Mouse (Mus musculus) heart, embryonic 13.5 days (tissue): ENCODE measurements around the gene Bscl2. TPM values are rescaled to one million over a fixed set of nuclear protein-coding genes. Genes with fewer than 3 reads are reported as not detected.
A peak's percentile ranks its signal among the peaks of the same experiment; 100 is the strongest.
"Not testable (repeated sequence)": the region's sequence is repeated elsewhere in the genome, so short reads cannot be mapped to it uniquely, and the experiment has no call there.

Experiments used
- ATAC-seq: fragments of 200-750 bp; cut with Nextera tagmentation; 2 replicates; pipeline ENCODE4 v1.8.0; 2017; ENCODE audit warnings: moderate TSS enrichment; ENCODE audit not compliant: insufficient number of reproducible peaks, low FRiP score, low TSS enrichment; ENCODE audit errors: extremely low read depth
- H3K27ac ChIP-seq: fragments of 300-500 bp; sonication (generic); replicated peaks from 2 replicates; pipeline ENCODE4 v1.5.1; 2015; ENCODE audit warnings: moderate library complexity, mild to moderate bottlenecking, inconsistent platforms
- H3K27me3 ChIP-seq: fragments of 300-500 bp; sonication (generic); replicated peaks from 2 replicates; pipeline ENCODE4 v1.6.1; 2015; ENCODE audit warnings: mild to moderate bottlenecking, inconsistent platforms
- H3K36me3 ChIP-seq: fragments of 300-500 bp; sonication (generic); 2 replicates; pipeline ENCODE4 v1.6.1; 2015; ENCODE audit warnings: mild to moderate bottlenecking, inconsistent platforms
- H3K4me1 ChIP-seq: fragments of 300-500 bp; sonication (generic); 2 replicates; pipeline ENCODE4 v1.6.1; 2015; ENCODE audit warnings: inconsistent platforms
- H3K4me2 ChIP-seq: fragments of 300-500 bp; sonication (generic); 2 replicates; pipeline ENCODE4 v1.6.1; 2015; ENCODE audit warnings: inconsistent platforms, mild to moderate bottlenecking, moderate library complexity
- H3K4me3 ChIP-seq: fragments of 300-500 bp; sonication (generic); 2 replicates; pipeline ENCODE4 v1.5.1; 2015; ENCODE audit warnings: moderate library complexity, mild to moderate bottlenecking, inconsistent platforms
- H3K9ac ChIP-seq: fragments of 300-500 bp; sonication (generic); 2 replicates; pipeline ENCODE4 v1.6.1; 2015; ENCODE audit warnings: inconsistent platforms, mild to moderate bottlenecking, moderate library complexity
- H3K9me3 ChIP-seq: fragments of 300-500 bp; sonication (generic); 2 replicates; pipeline ENCODE4 v1.6.1; 2016; ENCODE audit warnings: inconsistent platforms
- WGBS: fragments of 180-500 bp; shearing (Covaris S2); methylation state at CpG from one replicate; pipeline ENCODE4 v1.1.7; 2015; ENCODE audit warnings: mixed read lengths; 5-methylcytosine and 5-hydroxymethylcytosine counted together
- polyA plus RNA-seq: library from polyadenylated mRNA; unstranded; fragments of >200 nt; fragmentation: Nextera tagmentation; extraction: Ambion mirVana; gene quantifications from 2 replicates; pipeline ENCODE4 v1.2.1, GENCODE M21; 2015

Bscl2 gene
- polyA plus RNA-seq, 1 experiment from 2014 or later, result 44.6 TPM

DNA sequence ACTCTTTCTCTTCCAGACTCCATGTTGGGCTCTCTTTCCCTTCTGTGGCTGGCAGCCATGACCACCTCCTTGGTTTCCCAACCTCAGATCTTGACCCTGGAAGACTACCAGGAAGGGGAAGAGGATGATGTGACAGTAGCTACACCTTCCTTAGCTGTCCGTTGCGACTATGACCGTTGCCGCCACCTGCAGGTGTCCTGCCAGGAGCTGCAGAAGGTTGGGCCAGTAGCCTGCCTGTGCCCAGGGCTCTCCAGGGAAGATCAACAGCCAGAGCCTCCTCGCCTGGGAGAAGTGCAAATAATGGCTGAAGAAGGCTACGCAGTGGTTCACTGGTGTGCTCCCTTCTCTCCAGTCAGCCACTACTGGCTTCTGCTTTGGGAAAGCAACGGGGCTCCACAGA lies 14.4 kb downstream of the Bscl2 start:
- H3K4me2 ChIP-seq, result no peak overlapping the region
- ATAC-seq, result no peak
- peaks cover 25% of the 10 kb centered on the region for H3K36me3 ChIP-seq
- no peak overlapping the region for H3K4me3 ChIP-seq
- H3K9me3 ChIP-seq, result no peaks in the 10 kb centered on the region
- H3K27ac ChIP-seq, result no peak overlapping the region
- 46% methylated on average over 7 of the region's 7 CpGs for WGBS
- no peak overlapping the region for H3K9ac ChIP-seq
- H3K4me1 ChIP-seq, result peaks cover 13% of the 10 kb centered on the region
- H3K27me3 ChIP-seq, result no peaks in the 10 kb centered on the region

DNA sequence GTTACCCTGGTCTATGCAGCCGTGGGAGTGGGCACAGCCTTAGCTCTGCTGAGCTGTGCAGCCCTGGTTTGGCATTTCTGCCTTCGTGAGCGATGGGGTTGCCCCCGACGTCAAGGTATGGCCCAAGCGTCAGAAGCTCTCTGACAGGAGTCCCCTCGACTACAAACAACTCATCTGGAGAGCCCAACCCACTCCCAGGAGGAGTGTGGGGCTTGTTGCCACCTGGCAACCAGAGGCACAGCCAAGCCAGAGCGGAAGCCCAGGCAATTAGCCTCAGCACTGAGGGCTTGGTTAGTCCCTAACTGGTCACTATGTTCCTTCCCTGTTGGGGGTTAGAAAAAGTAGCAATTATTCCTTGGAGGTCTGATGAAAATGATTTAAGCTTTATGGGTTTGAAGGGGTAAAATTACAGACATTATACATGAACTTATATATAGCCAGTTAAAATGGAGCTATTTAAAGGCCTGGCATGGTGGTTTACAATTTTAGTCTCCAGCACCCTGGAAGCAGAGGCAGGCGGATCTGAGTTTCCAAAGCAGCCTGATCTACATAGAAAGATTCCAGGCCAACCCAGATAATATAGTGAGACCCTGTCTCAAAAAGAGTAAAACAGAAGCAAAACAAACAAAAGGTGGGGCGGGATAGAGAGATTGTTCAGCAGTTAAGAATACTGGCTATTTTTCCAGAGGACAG lies 15.1 kb downstream of the Bscl2 start:
- H3K4me3 ChIP-seq, result no peak overlapping the region
- H3K9ac ChIP-seq, result no peak overlapping the region
- WGBS, result 53% methylated on average over 10 of the region's 10 CpGs
- H3K27ac ChIP-seq, result no peak overlapping the region
- no peak overlapping the region for H3K4me2 ChIP-seq
- H3K27me3 ChIP-seq, result no peaks in the 10 kb centered on the region
- H3K4me1 ChIP-seq, result peaks cover 13% of the 10 kb centered on the region
- peaks cover 18% of the 10 kb centered on the region for H3K36me3 ChIP-seq
- ATAC-seq, result no peak
- H3K9me3 ChIP-seq, result no peaks in the 10 kb centered on the region

DNA sequence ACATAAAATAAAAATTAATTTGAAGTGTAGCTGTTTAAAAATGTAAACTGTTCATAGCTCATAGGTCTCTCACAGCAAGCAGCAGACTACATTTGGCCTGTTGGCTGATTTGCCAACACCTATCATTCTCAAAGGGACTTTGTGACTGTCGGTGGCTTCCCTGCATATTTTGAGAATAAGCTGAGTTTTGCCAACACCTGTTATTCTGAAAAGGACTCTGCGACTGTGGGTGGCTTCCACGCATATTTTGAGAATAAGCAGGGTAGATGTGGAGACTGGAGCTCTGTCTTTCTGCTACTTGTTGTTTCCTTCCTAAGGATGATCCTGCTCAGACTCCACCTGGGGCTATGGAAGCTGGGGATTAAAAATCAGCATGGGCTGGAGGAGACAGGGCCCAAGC lies 15.8 kb downstream of the Bscl2 start:
- Histone ChIP-seq H3K4me3 (no peak overlapping the region), H3K4me1 (peaks cover 13% of the 10 kb centered on the region), H3K9me3 (no peaks in the 10 kb centered on the region), H3K27ac (no peak overlapping the region), H3K4me2 (no peak overlapping the region), H3K36me3 (peaks cover 10% of the 10 kb centered on the region), H3K27me3 (no peaks in the 10 kb centered on the region), H3K9ac (no peak overlapping the region)
- ATAC-seq, result no peak
- WGBS, result 74% methylated on average over 3 of the region's 3 CpGs

DNA sequence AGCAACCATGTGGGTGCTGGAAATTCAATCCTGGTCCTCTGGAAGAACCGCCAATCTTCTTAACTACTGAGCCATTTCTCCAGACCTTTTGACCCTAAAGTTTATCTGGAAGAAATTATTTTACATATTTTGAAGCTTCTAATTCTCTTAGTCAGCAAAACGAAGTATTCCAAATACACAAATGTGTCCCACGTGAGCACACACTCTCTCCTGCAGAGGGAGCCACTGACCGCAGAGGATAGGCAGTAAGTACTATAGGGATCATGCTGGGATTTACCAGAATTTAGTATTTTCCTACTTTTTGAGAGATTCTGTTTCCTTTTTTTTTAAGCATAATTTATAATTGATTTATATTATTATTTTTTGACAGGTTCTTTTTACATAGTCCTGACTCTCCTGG lies 20.4 kb downstream of the Bscl2 start:
- Histone ChIP-seq H3K4me2 (no peak overlapping the region), H3K9ac (no peak overlapping the region), H3K36me3 (no peaks in the 10 kb centered on the region), H3K9me3 (no peaks in the 10 kb centered on the region), H3K4me3 (no peak overlapping the region), H3K27ac (no peak overlapping the region), H3K27me3 (no peaks in the 10 kb centered on the region), H3K4me1 (no peaks in the 10 kb centered on the region)
- 40% methylated on average over 4 of the region's 4 CpGs for WGBS
- no peak for ATAC-seq

DNA sequence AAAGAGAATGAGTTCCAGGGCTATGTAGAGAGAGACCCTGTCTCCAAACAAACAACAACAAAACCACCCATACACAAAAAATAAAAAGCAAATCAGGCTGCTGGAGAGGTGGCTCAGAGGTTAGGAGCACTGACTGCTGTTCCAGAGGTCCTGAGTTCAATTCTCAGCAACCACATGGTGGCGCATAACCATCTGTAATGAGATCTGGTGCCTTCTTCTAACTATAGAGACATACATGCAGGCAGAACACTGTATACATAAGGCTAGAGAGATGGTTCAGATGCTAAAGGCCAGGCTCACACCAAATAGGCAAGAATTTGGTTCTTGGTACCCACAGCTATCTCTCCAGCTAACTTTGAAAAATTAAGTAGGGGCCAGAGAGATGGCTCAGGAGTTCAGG lies 21.8 kb downstream of the Bscl2 start:
- no peaks in the 10 kb centered on the region for H3K36me3 ChIP-seq

DNA sequence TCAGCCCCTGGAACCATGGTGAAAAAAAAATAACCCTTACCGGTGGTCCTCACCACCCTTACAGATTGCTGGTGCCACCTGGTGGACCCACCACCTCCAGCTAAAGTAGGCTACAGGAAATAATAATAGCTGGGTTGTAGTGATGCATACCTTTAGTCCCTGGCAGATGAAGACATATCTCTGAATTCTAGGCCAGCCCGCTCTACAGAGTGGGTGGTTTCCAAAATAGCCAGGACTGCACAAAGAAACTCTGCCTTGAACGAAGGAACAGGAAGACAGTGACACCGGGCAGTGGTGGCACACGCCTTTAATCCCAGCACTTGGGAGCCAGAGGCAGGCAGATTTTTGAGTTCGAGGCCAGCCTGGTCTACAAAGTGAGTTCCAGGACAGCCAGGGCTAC lies 27.0 kb downstream of the Bscl2 start:
- H3K27ac ChIP-seq, result no peak overlapping the region
- no peaks in the 10 kb centered on the region for H3K36me3 ChIP-seq
- H3K9ac ChIP-seq, result no peak overlapping the region
- no peaks in the 10 kb centered on the region for H3K27me3 ChIP-seq
- no peak overlapping the region for H3K4me2 ChIP-seq
- WGBS, result 73% methylated on average over 6 of the region's 6 CpGs
- no peaks in the 10 kb centered on the region for H3K9me3 ChIP-seq
- ATAC-seq, result no peak
- no peak overlapping the region for H3K4me3 ChIP-seq
- no peaks in the 10 kb centered on the region for H3K4me1 ChIP-seq

More for the DNA sequence above, 21.8 kb downstream of the Bscl2 start:
- ATAC-seq, result no peak
- no peak overlapping the region for H3K4me3 ChIP-seq
- no peak overlapping the region for H3K9ac ChIP-seq
- H3K27me3 ChIP-seq, result no peaks in the 10 kb centered on the region
- WGBS, result 3% methylated on average over 1 of the region's 1 CpGs
- H3K9me3 ChIP-seq, result no peaks in the 10 kb centered on the region
- no peak overlapping the region for H3K4me2 ChIP-seq
- H3K27ac ChIP-seq, result no peak overlapping the region
- H3K4me1 ChIP-seq, result no peaks in the 10 kb centered on the region

DNA sequence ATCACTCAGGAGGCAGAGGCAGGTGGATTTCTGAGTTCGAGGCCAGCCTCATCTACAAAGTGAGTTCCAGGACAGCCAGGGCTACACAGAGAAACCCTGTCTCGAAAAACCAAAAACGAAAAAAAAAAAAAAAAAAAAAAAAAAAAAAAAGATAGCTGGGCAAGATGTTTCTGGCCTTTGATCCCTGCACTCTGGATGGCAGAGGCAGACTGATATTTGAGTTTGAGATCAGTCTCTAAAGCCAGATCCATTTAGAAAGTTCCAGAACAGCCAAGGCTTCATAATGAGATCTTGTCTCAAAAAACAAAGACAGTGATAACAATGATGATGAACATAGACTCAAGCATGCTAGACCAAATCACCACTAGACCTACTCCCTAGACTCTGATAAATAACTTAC lies 33.1 kb downstream of the Bscl2 start:
- peak overlapping the region; percentile 65; the same call in 1 of the 2 replicates for H3K27ac ChIP-seq

DNA sequence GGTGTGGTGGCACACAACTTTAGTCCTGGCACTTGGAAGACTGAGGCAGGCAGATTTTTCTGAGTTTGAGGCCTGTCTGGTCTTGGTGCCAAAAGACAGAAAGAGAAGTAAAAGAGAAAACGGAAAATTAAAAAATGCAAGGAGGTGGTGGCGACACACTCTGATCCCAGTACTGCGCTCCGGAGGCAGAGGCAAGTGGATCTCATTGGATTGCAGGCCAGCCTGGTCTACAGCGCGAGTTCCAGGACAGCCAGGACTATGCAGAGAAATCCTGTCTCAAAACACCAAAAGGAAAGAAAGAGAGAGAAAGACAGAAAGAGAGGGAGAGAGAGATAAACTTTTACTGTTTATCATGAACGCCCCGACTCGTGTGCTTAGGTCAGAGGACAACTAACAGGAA lies 33.6 kb downstream of the Bscl2 start:
- H3K36me3 ChIP-seq, result peaks cover 31% of the 10 kb centered on the region
- no peak for ATAC-seq
- peak overlapping the region; percentile 96 for H3K4me2 ChIP-seq
- H3K27ac ChIP-seq, result peak overlapping the region; percentile 65
- peaks cover 14% of the 10 kb centered on the region for H3K4me1 ChIP-seq
- H3K9me3 ChIP-seq, result no peaks in the 10 kb centered on the region
- peak overlapping the region; percentile 100 for H3K4me3 ChIP-seq
- H3K27me3 ChIP-seq, result no peaks in the 10 kb centered on the region
- WGBS, result 35% methylated on average over 9 of the region's 9 CpGs
- H3K9ac ChIP-seq, result peak overlapping the region; percentile 99

More for the DNA sequence above, 33.1 kb downstream of the Bscl2 start:
- not testable (repeated sequence) for H3K9me3 ChIP-seq, ATAC-seq, H3K27me3 ChIP-seq
- Histone ChIP-seq H3K36me3 (peaks cover 26% of the 10 kb centered on the region), H3K4me1 (peaks cover 14% of the 10 kb centered on the region), H3K4me2 (peak overlapping the region; percentile 96), H3K4me3 (peak overlapping the region; percentile 100), H3K9ac (peak overlapping the region; percentile 99)
- WGBS, result 76% methylated on average over 3 of the region's 3 CpGs

DNA sequence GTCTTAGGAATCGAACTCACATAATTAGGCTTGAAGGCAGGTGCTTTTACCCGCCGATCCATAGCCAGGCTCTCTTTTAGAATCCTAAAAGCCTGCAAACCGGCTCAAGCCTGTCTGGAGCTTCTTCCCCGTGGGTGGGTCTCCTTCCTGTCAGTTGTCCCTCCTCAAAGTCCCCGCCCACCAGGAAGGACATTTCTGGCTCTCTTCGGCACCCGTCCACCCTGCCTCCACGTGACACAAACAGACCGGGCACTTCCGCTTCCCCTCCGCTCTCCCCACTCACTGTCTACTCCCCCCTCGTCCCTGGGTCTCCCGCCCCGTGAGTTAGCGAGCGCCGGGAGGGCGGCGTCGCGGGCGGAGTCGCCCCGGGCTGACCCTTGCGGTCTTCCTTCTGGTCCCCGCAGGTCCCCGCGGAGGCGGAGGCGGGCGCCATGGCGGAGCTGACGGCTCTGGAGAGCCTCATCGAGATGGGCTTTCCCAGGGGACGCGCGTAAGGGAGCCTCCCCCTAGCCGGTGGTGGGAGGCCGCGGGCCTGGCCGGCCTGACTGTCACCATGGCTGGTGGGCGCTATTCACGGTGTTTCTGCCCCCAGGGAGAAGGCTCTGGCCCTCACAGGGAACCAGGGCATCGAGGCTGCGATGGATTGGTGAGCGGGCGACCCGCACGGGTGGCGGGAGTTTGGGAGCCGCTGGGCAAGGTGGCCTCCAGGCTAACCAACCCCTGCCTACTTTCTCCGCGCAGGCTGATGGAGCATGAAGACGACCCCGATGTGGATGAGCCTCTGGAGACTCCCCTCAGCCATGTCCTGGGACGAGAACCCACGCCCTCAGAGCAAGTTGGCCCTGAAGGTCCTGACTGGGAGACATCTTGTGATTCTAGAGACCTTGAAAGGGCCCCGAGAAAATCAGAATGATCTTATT lies 34.3 kb downstream of the Bscl2 start, which contains the start of gene Ubxn1:
Ubxn1 (plus strand) TSS at position 230 of the 920 bp plus-strand sequence.
- peak within 1 kb of the TSS; percentile 96 for H3K4me2 ChIP-seq
- H3K9me3 ChIP-seq, result no peaks in the 10 kb centered on the region
- peaks cover 14% of the 10 kb centered on the region for H3K4me1 ChIP-seq
- H3K27ac ChIP-seq, result peak within 1 kb of the TSS; percentile 65
- under 1% methylated on average over 59 of the region's 59 CpGs for WGBS
- H3K9ac ChIP-seq, result peak within 1 kb of the TSS; percentile 99
- peak within 1 kb of the TSS; percentile 100 for H3K4me3 ChIP-seq
- H3K27me3 ChIP-seq, result no peaks in the 10 kb centered on the region
- peaks cover 38% of the 10 kb centered on the region for H3K36me3 ChIP-seq
- peak; percentile 92 for ATAC-seq

DNA sequence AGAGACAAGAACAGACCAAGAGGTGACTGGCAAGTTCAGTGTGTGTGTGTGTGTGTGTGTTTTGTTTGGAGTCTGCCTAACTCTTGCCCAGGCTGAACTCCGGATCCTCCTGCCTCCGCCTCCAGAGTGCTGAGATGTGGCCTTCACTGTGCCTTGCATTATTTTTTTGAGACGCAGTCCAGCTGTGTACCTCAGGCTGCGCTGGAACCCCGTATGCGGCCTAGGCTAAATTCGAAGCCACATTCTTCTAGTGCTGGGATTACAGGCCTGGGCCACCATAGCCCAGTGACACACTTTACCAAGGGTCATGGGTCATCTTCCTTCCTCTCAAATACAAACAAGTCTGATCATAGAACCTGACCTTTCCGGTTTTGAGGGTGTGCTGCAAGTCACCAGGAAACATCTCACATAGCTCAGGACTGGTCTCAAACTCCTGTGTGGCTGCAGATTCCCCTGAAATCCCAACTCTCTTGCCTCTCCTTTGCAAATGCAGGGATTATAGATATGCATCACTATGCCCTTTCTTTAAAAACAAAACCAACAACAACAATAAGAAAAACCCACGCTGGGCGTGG lies 35.1 kb downstream of the Bscl2 start:
- Histone ChIP-seq H3K9me3 (no peaks in the 10 kb centered on the region), H3K4me2 (peak overlapping the region; percentile 96), H3K4me3 (peak overlapping the region; percentile 100), H3K27ac (peak overlapping the region; percentile 65), H3K36me3 (peaks cover 46% of the 10 kb centered on the region), H3K9ac (peak overlapping the region; percentile 99), H3K4me1 (peaks cover 14% of the 10 kb centered on the region), H3K27me3 (no peaks in the 10 kb centered on the region)
- 69% methylated on average over 10 of the region's 10 CpGs for WGBS
- ATAC-seq, result no peak

DNA sequence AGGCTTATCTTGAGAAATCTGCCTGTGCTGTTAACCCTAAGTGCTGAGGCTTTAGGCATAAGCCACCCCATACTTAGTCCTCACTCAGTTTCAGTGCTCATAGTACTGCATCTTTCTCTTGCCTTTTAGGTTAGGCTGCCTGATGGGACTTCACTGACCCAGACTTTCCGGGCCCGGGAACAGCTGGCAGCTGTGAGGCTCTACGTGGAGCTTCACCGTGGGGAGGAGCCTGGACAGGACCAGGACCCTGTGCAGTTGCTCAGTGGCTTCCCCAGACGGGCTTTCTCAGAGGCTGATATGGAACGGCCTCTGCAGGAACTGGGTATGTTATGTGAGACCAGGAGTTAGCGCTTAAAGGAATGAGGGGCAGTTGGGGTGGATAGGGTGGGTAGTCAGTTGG lies 37.8 kb downstream of the Bscl2 start:
- H3K27me3 ChIP-seq, result no peaks in the 10 kb centered on the region
- 90% methylated on average over 7 of the region's 7 CpGs for WGBS
- no peak overlapping the region for H3K4me2 ChIP-seq
- H3K36me3 ChIP-seq, result peaks cover 51% of the 10 kb centered on the region
- H3K27ac ChIP-seq, result no peak overlapping the region
- peaks cover 22% of the 10 kb centered on the region for H3K4me1 ChIP-seq
- no peak overlapping the region for H3K9ac ChIP-seq
- no peak overlapping the region for H3K4me3 ChIP-seq
- ATAC-seq, result no peak
- H3K9me3 ChIP-seq, result no peaks in the 10 kb centered on the region
